Mouse (Mus musculus): ENCODE results near the gene Tmed9. TPM values are rescaled to one million over a fixed set of nuclear protein-coding genes. Genes with fewer than 3 reads are reported as not detected.
A peak's percentile ranks its signal among the peaks of the same experiment; 100 is the strongest.
"Not testable (repeated sequence)": the region's sequence is repeated elsewhere in the genome, so short reads cannot be mapped to it uniquely, and the experiment has no call there.

Tmed9 gene
- polyA plus RNA-seq, 1 experiment from 2014 or later: 179 TPM

DNA sequence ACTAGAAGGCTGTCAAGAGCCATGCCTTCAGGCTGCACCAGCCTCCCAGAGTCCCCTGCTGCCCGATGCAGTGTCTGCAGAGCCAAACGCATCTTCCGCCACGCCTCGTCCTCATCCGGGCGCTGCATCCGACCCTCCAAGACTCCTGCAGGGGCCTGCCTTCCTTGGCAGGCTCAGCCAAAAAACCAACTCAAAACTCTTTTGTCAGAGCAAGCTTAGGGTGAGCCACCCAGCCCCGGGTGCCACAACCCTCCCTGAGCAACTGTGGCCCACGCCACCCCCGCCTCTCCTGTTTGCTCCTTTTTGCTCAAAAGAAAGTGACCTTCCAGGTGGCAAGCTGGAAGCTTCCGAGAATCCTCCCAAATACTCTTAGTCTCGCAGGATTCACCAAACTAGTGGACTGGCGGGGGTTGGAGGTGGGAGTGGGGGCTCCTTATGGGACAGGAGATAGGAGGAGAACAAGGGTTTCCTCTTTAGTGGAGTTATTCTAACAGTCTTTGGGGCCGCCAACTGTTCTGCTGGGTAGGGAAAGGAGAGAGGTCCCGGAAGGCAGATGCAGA is 3.7 kb upstream of the Tmed9 start:
- peak; percentile 39; the same call in 1 of the 2 replicates for ATAC-seq (ENCODE audit: borderline replicate concordance, extremely low read depth, low FRiP score, low TSS enrichment)

DNA sequence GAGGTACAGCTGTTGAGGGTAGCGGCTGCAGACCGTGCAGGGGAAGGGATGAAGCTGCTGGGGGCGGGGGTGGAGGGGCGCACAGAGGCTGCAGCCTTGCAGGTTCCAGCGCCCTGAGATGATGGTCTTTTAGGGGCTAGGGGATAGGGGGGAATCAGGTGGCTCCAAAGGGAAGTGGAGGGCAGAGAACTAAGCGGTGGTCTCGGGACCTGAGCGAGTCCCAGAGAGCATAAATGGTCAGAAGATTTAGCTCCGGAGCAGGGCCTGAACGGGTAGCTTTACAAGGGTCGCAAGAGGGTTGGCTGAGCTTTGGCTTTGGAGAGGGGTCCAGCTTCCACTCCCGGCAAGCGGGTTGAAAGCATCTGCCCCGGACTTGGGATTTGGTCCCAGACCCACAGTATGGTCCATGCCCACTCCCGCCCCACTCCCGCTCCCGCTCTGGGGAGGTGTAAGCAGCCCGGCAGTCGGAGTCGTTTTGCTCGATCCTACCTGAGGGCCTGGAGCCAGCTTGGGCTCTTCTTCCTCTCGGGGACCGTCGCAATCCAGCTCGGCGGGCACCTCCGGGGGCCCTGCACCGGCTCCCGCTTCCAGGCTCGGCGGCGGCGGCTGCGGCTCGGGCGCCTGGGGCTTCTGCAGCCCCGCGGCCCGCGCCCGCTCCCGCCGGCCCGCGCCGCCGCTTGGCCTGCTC is 3.1 kb upstream of the Tmed9 start:
- Histone ChIP-seq H3K4me2 (peak overlapping the region; percentile 92), H3K9me3 (no peaks in the 10 kb centered on the region), H3K9ac (peak overlapping the region; percentile 97), H3K27me3 (no peaks in the 10 kb centered on the region), H3K27ac (peak overlapping the region; percentile 89), H3K36me3 (0 out of 2 replicates have a peak, but pooled peaks cover 7% of the 10 kb centered on the region), H3K4me3 (peak overlapping the region; percentile 92), H3K4me1 (peaks cover 16% of the 10 kb centered on the region)
- peak; percentile 69; the same call in 1 of the 2 replicates for ATAC-seq (ENCODE audit: borderline replicate concordance, extremely low read depth, low FRiP score, low TSS enrichment)
- WGBS: under 1% methylated on average over 47 of the region's 47 CpGs

More for the DNA sequence above, 3.7 kb upstream of the Tmed9 start:
- peak overlapping the region; percentile 92 for H3K4me2 ChIP-seq
- peak overlapping the region; percentile 92 for H3K4me3 ChIP-seq
- H3K36me3 ChIP-seq: 0 out of 2 replicates have a peak, but pooled peaks cover 12% of the 10 kb centered on the region
- H3K9ac ChIP-seq: peak overlapping the region; percentile 97
- peaks cover 16% of the 10 kb centered on the region for H3K4me1 ChIP-seq
- H3K27ac ChIP-seq: peak overlapping the region; percentile 89
- WGBS: 5% methylated on average over 16 of the region's 16 CpGs
- no peaks in the 10 kb centered on the region for H3K9me3 ChIP-seq
- H3K27me3 ChIP-seq: no peaks in the 10 kb centered on the region

DNA sequence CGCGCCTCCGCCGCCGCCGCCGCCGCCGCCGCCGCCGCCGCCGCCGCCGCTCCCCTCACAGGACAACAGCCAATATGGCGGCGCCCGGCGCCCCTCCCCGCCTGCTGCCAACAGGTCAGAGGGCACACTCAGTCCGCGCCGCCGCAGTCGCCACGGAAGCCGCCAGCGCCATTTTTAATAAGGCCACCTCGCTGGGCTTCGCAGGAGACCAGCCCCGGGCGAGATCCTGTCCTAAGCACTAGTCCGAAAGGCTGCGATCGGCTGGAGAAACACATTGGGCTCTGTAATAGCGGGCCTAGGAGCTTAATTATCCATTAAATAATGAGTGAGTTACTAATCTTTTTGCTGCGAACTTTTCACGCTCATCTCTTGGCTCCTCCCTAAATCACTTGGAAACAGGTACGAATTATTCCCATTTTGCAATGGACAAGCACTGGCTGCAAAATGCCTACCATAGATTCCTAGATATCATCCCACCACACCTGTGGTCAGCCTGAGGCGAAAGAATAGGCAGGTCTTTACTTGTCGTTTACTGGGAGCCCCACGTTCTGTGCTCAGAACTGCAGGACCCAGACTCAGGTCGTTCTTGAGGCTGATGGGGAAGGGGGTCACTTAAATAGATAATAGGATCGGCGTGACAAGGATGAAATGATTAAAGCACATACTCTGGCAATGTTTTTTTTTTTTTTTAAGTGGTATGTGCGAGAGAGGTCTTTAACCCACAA is 2.3 kb upstream of the Tmed9 start, which contains the start of gene Fam193b:
TSS of gene Fam193b (minus strand) at position 94 of the 725 bp plus-strand sequence.
- H3K4me1 ChIP-seq: peaks cover 16% of the 10 kb centered on the region
- WGBS: 2% methylated on average over 47 of the region's 47 CpGs
- peak within 1 kb of the TSS; percentile 97 for H3K9ac ChIP-seq
- 0 out of 2 replicates have a peak, but pooled peaks cover 7% of the 10 kb centered on the region for H3K36me3 ChIP-seq
- ATAC-seq (ENCODE audit: borderline replicate concordance, extremely low read depth, low FRiP score, low TSS enrichment): peak; percentile 91
- H3K9me3 ChIP-seq: no peaks in the 10 kb centered on the region
- H3K27ac ChIP-seq: peak within 1 kb of the TSS; percentile 89
- peak within 1 kb of the TSS; percentile 92 for H3K4me2 ChIP-seq
- peak within 1 kb of the TSS; percentile 92 for H3K4me3 ChIP-seq
- no peaks in the 10 kb centered on the region for H3K27me3 ChIP-seq

DNA sequence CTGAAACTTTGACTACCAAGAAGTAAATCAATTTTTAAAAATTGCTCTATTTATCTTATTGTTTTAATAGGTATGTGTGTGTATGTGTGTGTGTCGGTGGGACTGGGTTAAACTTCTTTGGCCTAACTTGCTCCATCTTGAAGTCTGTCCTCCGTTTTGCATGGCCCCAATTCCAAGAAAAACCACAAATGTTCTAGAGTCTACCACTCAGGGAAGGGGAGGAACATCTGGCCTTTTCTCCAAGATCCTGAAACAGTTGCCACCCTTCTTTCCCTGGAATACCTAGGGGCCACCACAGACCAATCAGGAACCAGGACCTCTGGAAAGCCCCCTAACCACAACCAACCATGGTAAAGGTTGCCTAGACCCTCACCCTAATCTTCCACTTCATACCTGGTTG is 1.6 kb upstream of the Tmed9 start:
- WGBS: 86% methylated on average over 2 of the region's 2 CpGs
- H3K4me1 ChIP-seq: peaks cover 16% of the 10 kb centered on the region
- no peak overlapping the region; the same call in 1 of the 2 replicates for H3K9ac ChIP-seq
- no peaks in the 10 kb centered on the region for H3K9me3 ChIP-seq
- no peak for ATAC-seq (ENCODE audit: borderline replicate concordance, extremely low read depth, low FRiP score, low TSS enrichment)
- H3K36me3 ChIP-seq: 0 out of 2 replicates have a peak, but pooled peaks cover 5% of the 10 kb centered on the region
- H3K4me2 ChIP-seq: no peak overlapping the region; the same call in 1 of the 2 replicates
- H3K27ac ChIP-seq: no peak overlapping the region
- H3K4me3 ChIP-seq: no peak overlapping the region
- no peaks in the 10 kb centered on the region for H3K27me3 ChIP-seq

DNA sequence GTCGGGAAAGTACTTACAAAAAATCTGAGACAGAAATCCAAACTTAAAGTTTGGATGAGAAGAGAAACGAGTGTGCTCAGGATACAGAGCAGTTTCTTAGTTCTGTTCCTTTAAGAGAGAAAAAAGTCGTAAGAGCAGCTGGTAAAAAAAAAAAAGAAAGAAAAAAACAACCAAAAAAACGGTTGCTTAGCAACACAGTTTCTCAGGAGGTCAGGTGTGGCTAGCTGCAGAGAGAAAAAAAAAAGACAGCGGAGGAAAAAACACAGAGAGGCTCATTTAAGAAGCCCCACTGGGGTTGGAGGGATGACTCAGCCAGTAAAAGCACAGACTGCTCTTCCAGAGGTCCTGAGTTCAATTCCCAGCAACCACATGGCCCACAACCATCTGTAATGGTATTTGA is 789 bp downstream of the Tmed9 start:
- Histone ChIP-seq H3K27me3 (no peaks in the 10 kb centered on the region), H3K4me2 (no peak overlapping the region), H3K9ac (no peak overlapping the region), H3K4me3 (no peak overlapping the region), H3K36me3 (no peaks in the 10 kb centered on the region), H3K27ac (no peak overlapping the region), H3K9me3 (no peaks in the 10 kb centered on the region), H3K4me1 (peaks cover 11% of the 10 kb centered on the region)
- ATAC-seq (ENCODE audit: borderline replicate concordance, extremely low read depth, low FRiP score, low TSS enrichment): no peak
- WGBS: 70% methylated on average over 5 of the region's 5 CpGs

DNA sequence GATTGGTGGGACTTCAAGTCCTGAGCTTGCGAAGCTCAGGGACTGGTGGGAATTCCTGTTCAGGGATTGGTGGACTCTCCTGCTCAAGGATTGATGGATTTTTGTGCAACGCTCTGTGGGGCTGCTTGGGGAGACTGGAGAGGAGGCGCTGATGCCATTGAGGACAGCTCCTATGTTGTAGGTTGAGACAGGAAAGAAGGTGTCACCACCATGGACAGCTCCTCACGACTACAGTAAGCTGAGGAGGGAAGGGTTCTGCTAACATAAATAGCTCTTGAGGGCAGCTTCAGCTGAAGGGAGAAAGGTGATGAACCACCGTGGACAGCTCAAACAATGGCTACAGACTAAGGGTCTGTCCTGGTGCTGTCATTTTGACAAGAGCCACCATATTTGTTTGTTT is 2.4 kb downstream of the Tmed9 start:
- Histone ChIP-seq H3K27me3 (no peaks in the 10 kb centered on the region), H3K4me2 (no peak overlapping the region), H3K27ac (no peak overlapping the region), H3K36me3 (no peaks in the 10 kb centered on the region), H3K4me3 (no peak overlapping the region), H3K9ac (no peak overlapping the region), H3K9me3 (no peaks in the 10 kb centered on the region), H3K4me1 (peaks cover 4% of the 10 kb centered on the region; the same call in 1 of the 2 replicates)
- no peak for ATAC-seq (ENCODE audit: borderline replicate concordance, extremely low read depth, low FRiP score, low TSS enrichment)
- WGBS: 49% methylated on average over 5 of the region's 5 CpGs

DNA sequence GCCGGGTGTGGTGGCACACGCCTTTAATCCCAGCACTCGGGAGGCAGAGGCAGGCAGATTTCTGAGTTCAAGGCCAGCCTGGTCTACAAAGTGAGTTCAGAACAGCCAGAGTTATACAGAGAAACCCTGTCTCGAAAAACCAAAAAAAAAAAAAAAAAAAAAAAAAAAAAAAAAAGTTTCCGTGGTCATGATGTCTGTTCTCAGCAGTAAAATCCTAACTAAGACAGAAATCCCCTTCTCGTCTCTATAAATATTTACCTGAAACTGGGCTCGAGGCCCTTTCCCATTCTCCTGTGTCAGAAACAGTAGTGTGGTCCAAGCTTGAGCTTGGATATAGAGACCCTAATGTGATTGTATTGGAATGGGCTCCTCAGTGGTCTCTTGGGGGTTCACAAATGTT is 3.3 kb downstream of the Tmed9 start:
- H3K36me3 ChIP-seq; H3K9me3 ChIP-seq; H3K27ac ChIP-seq; H3K4me1 ChIP-seq; H3K9ac ChIP-seq; H3K4me2 ChIP-seq; H3K4me3 ChIP-seq; H3K27me3 ChIP-seq; ATAC-seq (ENCODE audit: borderline replicate concordance, extremely low read depth, low FRiP score, low TSS enrichment): not testable (repeated sequence)
- WGBS: 78% methylated on average over 7 of the region's 7 CpGs

DNA sequence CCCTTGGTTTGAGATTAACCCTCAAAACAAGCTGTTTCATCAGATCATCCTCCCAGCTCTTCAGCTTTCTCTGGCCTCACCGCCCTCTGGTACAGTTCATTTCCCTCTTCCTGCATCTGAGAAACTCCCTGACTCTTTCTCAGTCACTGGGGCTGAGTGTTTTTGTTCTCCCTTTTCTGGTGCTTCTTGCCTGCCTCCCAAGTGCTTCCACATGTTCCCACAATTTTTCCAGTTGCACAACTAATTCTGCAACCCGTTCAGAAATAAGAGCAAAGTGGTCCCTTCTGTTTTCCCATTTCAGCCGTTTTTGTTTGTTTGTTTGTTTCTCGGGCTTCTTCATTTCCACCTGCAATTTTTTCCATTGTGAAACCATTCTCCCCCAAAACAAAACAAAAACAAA is 4.6 kb downstream of the Tmed9 start:
- ATAC-seq (ENCODE audit: borderline replicate concordance, extremely low read depth, low FRiP score, low TSS enrichment): no peak
- no peaks in the 10 kb centered on the region for H3K27me3 ChIP-seq
- WGBS: 70% methylated on average over 4 of the region's 4 CpGs
- no peak overlapping the region for H3K4me2 ChIP-seq
- no peak overlapping the region for H3K4me3 ChIP-seq
- no peak overlapping the region for H3K9ac ChIP-seq
- H3K36me3 ChIP-seq: no peaks in the 10 kb centered on the region
- H3K27ac ChIP-seq: no peak overlapping the region
- no peaks in the 10 kb centered on the region for H3K4me1 ChIP-seq
- no peaks in the 10 kb centered on the region for H3K9me3 ChIP-seq

DNA sequence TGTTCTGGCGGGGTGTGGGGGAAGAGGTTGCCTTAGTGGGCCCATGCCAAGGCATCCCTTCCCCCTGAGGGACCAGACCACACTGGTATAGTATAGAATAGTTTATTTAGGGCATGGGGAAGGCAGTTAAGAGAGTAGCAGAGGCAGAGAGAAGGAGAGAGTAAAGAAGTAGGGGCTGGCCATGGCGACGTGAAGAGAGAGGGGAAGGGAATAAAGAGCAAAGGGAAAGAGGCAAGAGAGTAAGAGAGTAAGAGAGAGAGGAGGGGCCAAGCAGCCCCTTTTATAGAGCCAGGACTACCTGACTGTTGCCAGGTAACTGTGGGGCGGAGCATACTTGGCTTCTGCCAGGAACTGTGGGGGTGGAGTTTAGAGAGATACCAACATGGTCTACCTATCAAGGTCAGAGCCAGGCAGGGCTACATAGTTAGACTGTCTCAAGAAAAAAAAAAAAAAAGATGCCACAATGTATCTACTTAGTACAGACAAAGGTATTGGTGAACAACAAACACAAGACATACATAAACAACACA is 18.5 kb downstream of the Tmed9 start:
- Histone ChIP-seq H3K9me3 (no peaks in the 10 kb centered on the region), H3K9ac (no peak overlapping the region), H3K27ac (no peak overlapping the region), H3K4me3 (no peak overlapping the region), H3K4me1 (peaks cover 12% of the 10 kb centered on the region), H3K27me3 (no peaks in the 10 kb centered on the region), H3K4me2 (no peak overlapping the region), H3K36me3 (peaks cover 27% of the 10 kb centered on the region)
- WGBS: 64% methylated on average over 4 of the region's 4 CpGs
- no peak for ATAC-seq (ENCODE audit: borderline replicate concordance, extremely low read depth, low FRiP score, low TSS enrichment)

DNA sequence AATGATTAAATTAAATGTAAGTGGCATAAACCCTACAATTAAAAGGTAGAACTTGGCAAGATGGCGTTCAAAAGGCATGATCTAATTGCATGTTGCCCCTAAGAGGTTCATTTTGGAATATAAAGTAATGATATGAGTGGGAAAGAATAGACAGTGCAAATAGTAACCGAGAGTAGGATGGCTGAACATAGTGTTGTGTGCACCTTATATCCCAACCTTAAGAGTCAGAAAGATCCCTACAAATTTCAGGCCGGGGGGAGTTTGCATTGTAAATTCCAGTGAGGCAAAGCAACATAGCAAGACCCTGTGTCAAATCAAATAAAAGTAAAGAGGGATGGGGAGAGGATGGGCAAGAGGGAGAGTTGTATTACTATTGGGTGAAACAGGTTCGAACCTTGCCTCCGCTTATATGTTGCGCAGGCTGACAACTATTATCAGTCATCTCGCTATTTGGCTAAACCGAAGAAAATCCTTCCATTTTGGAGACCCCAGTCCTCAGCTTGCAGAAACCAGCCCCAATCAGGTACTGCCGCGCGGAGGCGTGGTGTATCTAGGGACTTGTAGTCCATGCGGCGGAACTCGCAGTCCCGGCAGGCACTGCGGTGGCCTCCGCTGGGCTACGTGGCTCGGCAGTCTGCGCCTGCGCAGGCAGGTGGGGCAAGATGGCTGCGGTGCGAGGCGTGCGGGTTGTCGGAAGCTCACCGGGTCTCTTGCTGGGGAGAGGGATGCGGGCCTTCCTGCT is 19.2 kb downstream of the Tmed9 start:
- peaks cover 12% of the 10 kb centered on the region for H3K4me1 ChIP-seq
- H3K27ac ChIP-seq: peak overlapping the region; percentile 21; the same call in 1 of the 2 replicates
- peak overlapping the region; percentile 63 for H3K4me2 ChIP-seq
- peak overlapping the region; percentile 75 for H3K9ac ChIP-seq
- H3K4me3 ChIP-seq: peak overlapping the region; percentile 65
- H3K9me3 ChIP-seq: no peaks in the 10 kb centered on the region
- peaks cover 33% of the 10 kb centered on the region for H3K36me3 ChIP-seq
- no peaks in the 10 kb centered on the region for H3K27me3 ChIP-seq
- WGBS: 4% methylated on average over 29 of the region's 29 CpGs
- peak; percentile 98 for ATAC-seq (ENCODE audit: borderline replicate concordance, extremely low read depth, low FRiP score, low TSS enrichment)

DNA sequence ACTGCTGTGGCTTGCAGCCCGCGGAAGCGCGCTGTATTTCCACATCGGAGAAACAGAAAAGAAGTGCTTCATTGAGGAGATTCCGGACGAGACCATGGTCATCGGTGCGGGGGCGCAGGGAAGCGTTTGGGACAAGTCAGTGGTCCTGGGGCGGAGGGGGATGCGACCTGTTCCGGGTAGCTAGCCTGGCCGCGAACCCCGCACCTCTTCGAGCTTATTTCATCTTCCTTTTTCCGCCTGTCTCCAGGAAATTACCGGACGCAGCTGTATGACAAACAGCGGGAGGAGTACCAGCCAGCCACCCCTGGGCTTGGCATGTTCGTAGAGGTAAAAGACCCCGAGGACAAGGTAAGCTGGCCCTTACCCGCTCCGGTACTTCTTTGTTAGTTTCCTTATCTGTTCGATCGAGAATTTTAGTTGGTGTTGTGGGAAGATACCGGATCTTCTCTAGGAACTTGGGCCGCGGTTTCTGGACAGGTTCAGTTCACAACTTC is 19.8 kb downstream of the Tmed9 start:
- peak overlapping the region; percentile 75 for H3K9ac ChIP-seq
- peak overlapping the region; percentile 21; the same call in 1 of the 2 replicates for H3K27ac ChIP-seq
- under 1% methylated on average over 31 of the region's 31 CpGs for WGBS
- H3K27me3 ChIP-seq: no peaks in the 10 kb centered on the region
- ATAC-seq (ENCODE audit: borderline replicate concordance, extremely low read depth, low FRiP score, low TSS enrichment): peak; percentile 47; the same call in 1 of the 2 replicates
- peaks cover 38% of the 10 kb centered on the region for H3K36me3 ChIP-seq
- H3K4me1 ChIP-seq: peaks cover 12% of the 10 kb centered on the region
- H3K4me3 ChIP-seq: peak overlapping the region; percentile 65
- peak overlapping the region; percentile 63 for H3K4me2 ChIP-seq
- no peaks in the 10 kb centered on the region for H3K9me3 ChIP-seq
